Mouse (Mus musculus): ENCODE measurements around the gene Cbl. TPM values are rescaled to one million over a fixed set of nuclear protein-coding genes. Genes with fewer than 3 reads are reported as not detected.

Gene Cbl
- polyA plus RNA-seq, 1 experiment from 2014 or later: 4.9 TPM

GRCm38 (mm10) chr9:44131276-44131590 lies 102.6 kb downstream of the Cbl start:
- H3K27ac ChIP-seq (replicated peaks): peak overlapping the region; percentile 93
- no peaks in the 10 kb centered on the region for H3K36me3 ChIP-seq (ENCODE audit: control insufficient read depth, insufficient read depth, low read length)
- H3K9me3 ChIP-seq (ENCODE audit: control insufficient read depth, low read length): no peaks in the 10 kb centered on the region
- TF ChIP-seq EP300 (optimal IDR thresholded peaks at IDR 0.05): no peak
- no peak for TF ChIP-seq CTCF (IDR thresholded peaks at IDR 0.05; ENCODE audit: low read depth)
- DNase-seq (ENCODE audit: low spot score) (no peak), ATAC-seq (ENCODE audit: low FRiP score, low TSS enrichment) (0 out of 2 replicates have a peak, but pooled peaks have one; percentile 6)
- peaks cover 8% of the 10 kb centered on the region for H3K4me1 ChIP-seq (replicated peaks; ENCODE audit: control insufficient read depth, insufficient read depth)
- no peak overlapping the region for H3K9ac ChIP-seq (ENCODE audit: low read length)
- WGBS: 46% methylated on average over 7 of the region's 7 CpGs
- H3K4me3 ChIP-seq (ENCODE audit: low read depth, low read length): no peak overlapping the region
- H3K4me2 ChIP-seq (replicated peaks; ENCODE audit: low read depth): no peak overlapping the region
- H3K27me3 ChIP-seq (ENCODE audit: control insufficient read depth, insufficient read depth, low read length): no peaks in the 10 kb centered on the region

GRCm38 (mm10) chr9:44130581-44131275 lies 103.1 kb downstream of the Cbl start:
- TF ChIP-seq EP300 (optimal IDR thresholded peaks at IDR 0.05): no peak
- no peak for TF ChIP-seq CTCF (IDR thresholded peaks at IDR 0.05; ENCODE audit: low read depth)
- ATAC-seq (ENCODE audit: low FRiP score, low TSS enrichment) (peak; percentile 4; the same call in 1 of the 2 replicates), DNase-seq (ENCODE audit: low spot score) (no peak)
- Histone ChIP-seq H3K27ac (replicated peaks) (peak overlapping the region; percentile 93), H3K4me2 (replicated peaks; ENCODE audit: low read depth) (peak overlapping the region; percentile 64), H3K4me1 (replicated peaks; ENCODE audit: control insufficient read depth, insufficient read depth) (peaks cover 8% of the 10 kb centered on the region), H3K9ac (ENCODE audit: low read length) (peak overlapping the region; percentile 68), H3K36me3 (ENCODE audit: control insufficient read depth, insufficient read depth, low read length) (no peaks in the 10 kb centered on the region), H3K4me3 (ENCODE audit: low read depth, low read length) (no peak overlapping the region; the same call in 1 of the 2 replicates), H3K27me3 (ENCODE audit: control insufficient read depth, insufficient read depth, low read length) (no peaks in the 10 kb centered on the region), H3K9me3 (ENCODE audit: control insufficient read depth, low read length) (no peaks in the 10 kb centered on the region)
- WGBS: 25% methylated on average over 19 of the region's 19 CpGs

- Histone ChIP-seq H3K9me3 (ENCODE audit: control insufficient read depth, low read length) (no peaks in the 10 kb centered on the region), H3K4me3 (ENCODE audit: low read depth, low read length) (peak overlapping the region; percentile 39), H3K4me2 (replicated peaks; ENCODE audit: low read depth) (peak overlapping the region; percentile 64), H3K36me3 (ENCODE audit: control insufficient read depth, insufficient read depth, low read length) (no peaks in the 10 kb centered on the region), H3K9ac (ENCODE audit: low read length) (peak overlapping the region; percentile 68), H3K4me1 (replicated peaks; ENCODE audit: control insufficient read depth, insufficient read depth) (peaks cover 8% of the 10 kb centered on the region), H3K27ac (replicated peaks) (peak overlapping the region; percentile 93), H3K27me3 (ENCODE audit: control insufficient read depth, insufficient read depth, low read length) (no peaks in the 10 kb centered on the region)
- 1% methylated on average over 27 of the region's 27 CpGs for WGBS
- ATAC-seq (ENCODE audit: low FRiP score, low TSS enrichment) (peak; percentile 73), DNase-seq (ENCODE audit: low spot score) (peak; percentile 54)
- TF ChIP-seq CTCF (IDR thresholded peaks at IDR 0.05; ENCODE audit: low read depth): no peak
- no peak for TF ChIP-seq EP300 (optimal IDR thresholded peaks at IDR 0.05)
Observed at GRCm38 (mm10) chr9:44130034-44130433, 103.8 kb downstream of the Cbl start.

- peak overlapping the region; percentile 39 for H3K4me3 ChIP-seq (ENCODE audit: low read depth, low read length)
- no peak for TF ChIP-seq CTCF (IDR thresholded peaks at IDR 0.05; ENCODE audit: low read depth)
- H3K9me3 ChIP-seq (ENCODE audit: control insufficient read depth, low read length): no peaks in the 10 kb centered on the region
- H3K4me1 ChIP-seq (replicated peaks; ENCODE audit: control insufficient read depth, insufficient read depth): peaks cover 7% of the 10 kb centered on the region
- WGBS: 11% methylated on average over 9 of the region's 9 CpGs
- H3K36me3 ChIP-seq (ENCODE audit: control insufficient read depth, insufficient read depth, low read length): no peaks in the 10 kb centered on the region
- DNase-seq (ENCODE audit: low spot score) (no peak), ATAC-seq (ENCODE audit: low FRiP score, low TSS enrichment) (0 out of 2 replicates have a peak, but pooled peaks have one; percentile 0)
- H3K4me2 ChIP-seq (replicated peaks; ENCODE audit: low read depth): peak overlapping the region; percentile 64
- H3K27me3 ChIP-seq (ENCODE audit: control insufficient read depth, insufficient read depth, low read length): no peaks in the 10 kb centered on the region
- peak overlapping the region; percentile 68 for H3K9ac ChIP-seq (ENCODE audit: low read length)
- peak overlapping the region; percentile 93 for H3K27ac ChIP-seq (replicated peaks)
Observed at GRCm38 (mm10) chr9:44129633-44130032, 104.2 kb downstream of the Cbl start.

- no peaks in the 10 kb centered on the region for H3K9me3 ChIP-seq (ENCODE audit: control insufficient read depth, low read length)
- H3K4me3 ChIP-seq (ENCODE audit: low read depth, low read length): no peak overlapping the region
- H3K4me2 ChIP-seq (replicated peaks; ENCODE audit: low read depth): no peak overlapping the region
- 54% methylated on average over 3 of the region's 3 CpGs for WGBS
- TF ChIP-seq CTCF (IDR thresholded peaks at IDR 0.05; ENCODE audit: low read depth): no peak
- no peak for TF ChIP-seq EP300 (optimal IDR thresholded peaks at IDR 0.05)
- H3K9ac ChIP-seq (ENCODE audit: low read length): no peak overlapping the region
- no peak overlapping the region for H3K27ac ChIP-seq (replicated peaks)
- no peaks in the 10 kb centered on the region for H3K36me3 ChIP-seq (ENCODE audit: control insufficient read depth, insufficient read depth, low read length)
- ATAC-seq (ENCODE audit: low FRiP score, low TSS enrichment): no peak
- H3K4me1 ChIP-seq (replicated peaks; ENCODE audit: control insufficient read depth, insufficient read depth): peaks cover 6% of the 10 kb centered on the region
- no peak for DNase-seq (ENCODE audit: low spot score)
- H3K27me3 ChIP-seq (ENCODE audit: control insufficient read depth, insufficient read depth, low read length): no peaks in the 10 kb centered on the region
Observed at GRCm38 (mm10) chr9:44127351-44127801, 106.5 kb downstream of the Cbl start.

GRCm38 (mm10) chr9:44126746-44127145 lies 107.1 kb downstream of the Cbl start:
- H3K4me1 ChIP-seq (replicated peaks; ENCODE audit: control insufficient read depth, insufficient read depth): peaks cover 6% of the 10 kb centered on the region
- ATAC-seq (ENCODE audit: low FRiP score, low TSS enrichment) (no peak), DNase-seq (ENCODE audit: low spot score) (no peak)
- H3K9me3 ChIP-seq (ENCODE audit: control insufficient read depth, low read length): no peaks in the 10 kb centered on the region
- TF ChIP-seq CTCF (IDR thresholded peaks at IDR 0.05; ENCODE audit: low read depth) (no peak), EP300 (optimal IDR thresholded peaks at IDR 0.05) (no peak)
- no peak overlapping the region for H3K9ac ChIP-seq (ENCODE audit: low read length)
- H3K4me2 ChIP-seq (replicated peaks; ENCODE audit: low read depth): no peak overlapping the region
- peak overlapping the region; percentile 63; the same call in 1 of the 2 replicates for H3K27ac ChIP-seq (replicated peaks)
- H3K27me3 ChIP-seq (ENCODE audit: control insufficient read depth, insufficient read depth, low read length): no peaks in the 10 kb centered on the region
- no peaks in the 10 kb centered on the region for H3K36me3 ChIP-seq (ENCODE audit: control insufficient read depth, insufficient read depth, low read length)
- 80% methylated on average over 3 of the region's 3 CpGs for WGBS
- no peak overlapping the region for H3K4me3 ChIP-seq (ENCODE audit: low read depth, low read length)
